Mouse (Mus musculus): ENCODE data around the gene Dst. TPM values are rescaled to one million over a fixed set of nuclear protein-coding genes. Genes with fewer than 3 reads are reported as not detected.
A peak's percentile ranks its signal among the peaks of the same experiment; 100 is the strongest.

Dst gene
- polyA plus RNA-seq, 1 experiment from 2014 or later = 26.3 TPM

DNA sequence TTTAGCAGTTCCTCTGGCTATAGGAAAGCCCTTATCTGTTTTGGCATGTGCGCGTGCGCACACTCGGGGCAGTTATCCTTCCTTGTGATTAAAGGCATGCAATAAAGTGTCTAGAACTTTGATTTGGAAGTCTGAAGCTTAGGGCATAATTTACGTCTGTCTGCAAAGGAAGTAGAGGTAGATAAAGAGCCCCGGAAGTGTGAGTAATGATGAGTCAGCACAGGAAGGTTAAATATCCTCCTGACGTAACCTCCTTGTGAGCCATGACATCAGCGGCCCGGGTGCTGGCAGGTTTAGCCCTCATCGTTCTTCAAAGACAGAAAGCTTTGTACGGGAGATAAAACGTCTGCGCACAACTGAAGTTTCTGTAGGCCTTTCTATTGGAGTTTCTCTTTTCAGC is 343.1 kb downstream of the Dst start:
- Histone ChIP-seq H3K9me3 (ENCODE audit: control insufficient read depth, low read length) (no peaks in the 10 kb centered on the region), H3K27me3 (ENCODE audit: control insufficient read depth, insufficient read depth, low read length) (no peaks in the 10 kb centered on the region), H3K4me2 (ENCODE audit: low read depth, low read length, severe bottlenecking) (no peak overlapping the region), H3K9ac (ENCODE audit: low read length) (no peak overlapping the region), H3K4me3 (ENCODE audit: low read depth, low read length) (no peak overlapping the region), H3K36me3 (ENCODE audit: control insufficient read depth, insufficient read depth, low read length) (no peaks in the 10 kb centered on the region; the same call in 1 of the 2 replicates), H3K27ac (ENCODE audit: low read depth, low read length) (no peak overlapping the region), H3K4me1 (replicated peaks; ENCODE audit: control insufficient read depth, insufficient read depth, low read length) (no peaks in the 10 kb centered on the region)
- ATAC-seq (replicated peaks; ENCODE audit: low FRiP score) (no peak), DNase-seq (ENCODE audit: low spot score) (peak; percentile 20)
- WGBS = 93% methylated on average over 13 of the region's 13 CpGs

DNA sequence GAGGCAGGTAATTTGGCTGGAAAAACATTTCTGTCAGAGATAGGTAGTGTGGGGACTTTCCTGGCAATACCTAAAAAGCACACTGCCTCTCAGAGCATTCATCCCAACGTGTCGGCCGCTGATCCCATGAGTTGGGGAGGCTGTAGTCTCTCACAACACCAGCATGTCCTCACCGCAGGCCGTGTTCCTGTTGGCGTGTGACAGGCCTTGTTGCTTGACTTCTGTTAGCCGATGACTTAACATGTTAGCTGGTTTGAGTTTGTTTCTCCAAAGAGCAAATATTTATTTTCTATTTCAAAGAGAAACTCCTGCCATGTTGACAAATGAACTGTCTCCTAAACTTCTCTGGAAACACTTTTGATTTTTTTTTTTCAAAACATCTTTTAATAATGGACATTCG is 344.2 kb downstream of the Dst start:
- no peaks in the 10 kb centered on the region; the same call in 1 of the 2 replicates for H3K36me3 ChIP-seq (ENCODE audit: control insufficient read depth, insufficient read depth, low read length)
- H3K9me3 ChIP-seq (ENCODE audit: control insufficient read depth, low read length) = no peaks in the 10 kb centered on the region
- H3K4me1 ChIP-seq (replicated peaks; ENCODE audit: control insufficient read depth, insufficient read depth, low read length) = no peaks in the 10 kb centered on the region
- ATAC-seq (replicated peaks; ENCODE audit: low FRiP score) (no peak), DNase-seq (ENCODE audit: low spot score) (peak; percentile 33)
- H3K9ac ChIP-seq (ENCODE audit: low read length) = no peak overlapping the region
- no peak overlapping the region for H3K4me2 ChIP-seq (ENCODE audit: low read depth, low read length, severe bottlenecking)
- no peak overlapping the region for H3K4me3 ChIP-seq (ENCODE audit: low read depth, low read length)
- H3K27ac ChIP-seq (ENCODE audit: low read depth, low read length) = no peak overlapping the region
- WGBS = 95% methylated on average over 8 of the region's 8 CpGs
- no peaks in the 10 kb centered on the region for H3K27me3 ChIP-seq (ENCODE audit: control insufficient read depth, insufficient read depth, low read length)

DNA sequence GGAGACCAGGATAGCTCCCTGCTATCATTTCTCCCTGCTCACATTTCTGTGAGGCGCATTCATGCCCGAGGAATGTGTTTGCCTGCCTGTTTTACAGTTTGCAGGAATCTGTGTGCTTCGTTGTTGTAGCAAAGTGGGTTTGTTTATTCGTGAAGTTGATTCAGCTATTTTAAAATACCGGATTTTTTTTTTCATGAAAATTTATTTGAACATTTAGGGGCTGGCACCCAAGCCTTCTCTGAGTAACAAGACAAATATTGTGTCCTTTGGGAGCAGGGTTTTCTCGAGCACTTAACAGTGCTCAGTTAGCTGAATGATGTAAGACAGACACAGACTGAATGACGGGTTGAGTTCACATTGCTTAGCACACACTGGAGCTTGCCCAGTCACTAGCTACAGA is 345.9 kb downstream of the Dst start:
- Histone ChIP-seq H3K4me3 (ENCODE audit: low read depth, low read length) (no peak overlapping the region), H3K36me3 (ENCODE audit: control insufficient read depth, insufficient read depth, low read length) (no peaks in the 10 kb centered on the region; the same call in 1 of the 2 replicates), H3K27me3 (ENCODE audit: control insufficient read depth, insufficient read depth, low read length) (no peaks in the 10 kb centered on the region), H3K4me1 (replicated peaks; ENCODE audit: control insufficient read depth, insufficient read depth, low read length) (no peaks in the 10 kb centered on the region), H3K27ac (ENCODE audit: low read depth, low read length) (no peak overlapping the region), H3K4me2 (ENCODE audit: low read depth, low read length, severe bottlenecking) (no peak overlapping the region), H3K9ac (ENCODE audit: low read length) (no peak overlapping the region), H3K9me3 (ENCODE audit: control insufficient read depth, low read length) (no peaks in the 10 kb centered on the region)
- 88% methylated on average over 7 of the region's 7 CpGs for WGBS
- no peak for ATAC-seq (replicated peaks; ENCODE audit: low FRiP score)
- DNase-seq (ENCODE audit: low spot score) = no peak

DNA sequence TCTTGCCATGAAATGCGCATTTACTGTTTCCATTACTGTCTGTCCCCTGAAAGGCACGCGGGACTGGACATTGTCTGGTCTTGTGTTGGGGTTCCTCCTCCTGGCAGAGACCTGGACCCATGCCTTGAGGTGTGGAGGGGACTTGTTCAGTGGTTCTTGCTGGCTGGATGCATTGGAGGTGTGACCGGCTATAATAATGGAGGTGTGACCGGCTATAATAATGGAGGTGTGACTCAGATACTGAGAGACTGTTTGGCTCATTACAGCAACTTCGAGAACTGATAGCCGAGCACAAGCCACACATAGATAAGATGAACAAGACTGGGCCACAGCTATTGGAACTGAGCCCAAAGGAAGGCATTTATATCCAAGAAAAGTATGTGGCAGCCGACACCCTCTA is 351.9 kb downstream of the Dst start:
- ATAC-seq (replicated peaks; ENCODE audit: low FRiP score) = no peak
- Histone ChIP-seq H3K36me3 (ENCODE audit: control insufficient read depth, insufficient read depth, low read length) (no peaks in the 10 kb centered on the region; the same call in 1 of the 2 replicates), H3K9me3 (ENCODE audit: control insufficient read depth, low read length) (no peaks in the 10 kb centered on the region), H3K27ac (ENCODE audit: low read depth, low read length) (no peak overlapping the region), H3K4me3 (ENCODE audit: low read depth, low read length) (no peak overlapping the region), H3K27me3 (ENCODE audit: control insufficient read depth, insufficient read depth, low read length) (no peaks in the 10 kb centered on the region), H3K4me2 (ENCODE audit: low read depth, low read length, severe bottlenecking) (no peak overlapping the region), H3K9ac (ENCODE audit: low read length) (no peak overlapping the region), H3K4me1 (replicated peaks; ENCODE audit: control insufficient read depth, insufficient read depth, low read length) (no peaks in the 10 kb centered on the region)
- 95% methylated on average over 8 of the region's 8 CpGs for WGBS
- DNase-seq (ENCODE audit: low spot score) = no peak

DNA sequence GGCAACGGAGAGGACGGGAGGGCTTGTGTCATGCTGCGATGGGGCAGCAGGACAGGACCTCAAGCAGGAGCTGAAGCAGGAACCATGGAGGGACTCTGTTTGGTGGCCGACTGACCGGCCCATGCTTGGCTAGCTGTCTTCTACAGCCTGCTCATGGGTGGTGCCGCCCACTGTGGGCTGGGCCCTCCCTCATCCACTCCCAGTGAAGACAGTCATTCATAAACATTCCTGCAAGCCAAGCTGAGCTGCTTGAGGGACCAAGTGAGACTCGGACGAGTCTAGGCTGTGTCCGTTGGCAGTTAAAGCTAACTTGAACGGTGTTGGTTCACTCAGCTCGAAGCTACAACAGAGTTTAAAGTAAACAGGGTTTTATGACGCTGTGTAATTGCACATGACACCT is 353.0 kb downstream of the Dst start:
- no peak overlapping the region for H3K27ac ChIP-seq (ENCODE audit: low read depth, low read length)
- DNase-seq (ENCODE audit: low spot score) = no peak
- no peaks in the 10 kb centered on the region for H3K4me1 ChIP-seq (replicated peaks; ENCODE audit: control insufficient read depth, insufficient read depth, low read length)
- 87% methylated on average over 12 of the region's 12 CpGs for WGBS
- no peak overlapping the region for H3K4me2 ChIP-seq (ENCODE audit: low read depth, low read length, severe bottlenecking)
- H3K4me3 ChIP-seq (ENCODE audit: low read depth, low read length) = no peak overlapping the region
- no peak overlapping the region for H3K9ac ChIP-seq (ENCODE audit: low read length)
- ATAC-seq (replicated peaks; ENCODE audit: low FRiP score) = no peak
- no peaks in the 10 kb centered on the region for H3K9me3 ChIP-seq (ENCODE audit: control insufficient read depth, low read length)
- no peaks in the 10 kb centered on the region; the same call in 1 of the 2 replicates for H3K36me3 ChIP-seq (ENCODE audit: control insufficient read depth, insufficient read depth, low read length)
- H3K27me3 ChIP-seq (ENCODE audit: control insufficient read depth, insufficient read depth, low read length) = no peaks in the 10 kb centered on the region

DNA sequence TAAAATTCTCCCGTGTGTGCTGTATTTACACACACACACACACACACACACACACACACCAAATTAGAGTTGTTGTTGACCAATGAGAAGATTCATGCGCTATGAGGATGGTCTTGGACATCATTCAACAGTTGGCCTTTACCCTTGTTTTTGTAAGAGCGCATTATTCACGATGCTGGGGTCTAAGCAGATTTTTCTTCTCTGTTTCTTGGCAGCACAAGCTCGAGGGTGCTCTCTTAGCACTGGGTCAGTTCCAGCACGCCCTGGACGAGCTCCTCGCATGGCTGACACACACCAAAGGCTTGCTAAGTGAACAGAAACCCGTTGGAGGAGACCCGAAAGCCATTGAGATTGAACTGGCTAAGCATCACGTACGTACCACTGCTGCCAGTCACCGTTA is 360.5 kb downstream of the Dst start:
- no peak overlapping the region for H3K4me2 ChIP-seq (ENCODE audit: low read depth, low read length, severe bottlenecking)
- H3K4me1 ChIP-seq (replicated peaks; ENCODE audit: control insufficient read depth, insufficient read depth, low read length) = no peaks in the 10 kb centered on the region
- H3K36me3 ChIP-seq (ENCODE audit: control insufficient read depth, insufficient read depth, low read length) = peaks cover 4% of the 10 kb centered on the region; the same call in 1 of the 2 replicates
- no peaks in the 10 kb centered on the region for H3K27me3 ChIP-seq (ENCODE audit: control insufficient read depth, insufficient read depth, low read length)
- H3K4me3 ChIP-seq (ENCODE audit: low read depth, low read length) = no peak overlapping the region
- no peak overlapping the region for H3K9ac ChIP-seq (ENCODE audit: low read length)
- no peak overlapping the region for H3K27ac ChIP-seq (ENCODE audit: low read depth, low read length)
- no peaks in the 10 kb centered on the region for H3K9me3 ChIP-seq (ENCODE audit: control insufficient read depth, low read length)
- ATAC-seq (replicated peaks; ENCODE audit: low FRiP score) (no peak), DNase-seq (ENCODE audit: low spot score) (no peak)
- WGBS = 90% methylated on average over 13 of the region's 13 CpGs

DNA sequence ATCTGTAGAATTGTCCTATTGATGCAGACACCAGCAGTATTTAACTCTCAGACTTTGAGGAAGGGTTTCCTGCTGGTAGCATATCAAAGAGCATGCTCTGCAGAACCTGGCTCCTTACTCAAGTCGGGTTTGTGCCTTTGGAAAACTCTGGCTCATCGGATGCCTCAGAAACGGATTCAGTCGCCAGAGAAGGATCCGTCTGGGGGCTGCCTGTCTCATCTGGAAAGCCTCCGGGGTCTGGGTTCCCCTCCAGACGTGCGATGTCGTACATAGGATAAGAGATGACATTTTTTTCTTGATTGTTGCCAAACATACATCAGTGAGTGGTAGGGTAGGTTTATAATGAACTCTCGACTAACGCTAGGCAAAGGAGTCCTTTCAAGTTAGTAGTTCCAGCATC is 361.6 kb downstream of the Dst start:
- Histone ChIP-seq H3K36me3 (ENCODE audit: control insufficient read depth, insufficient read depth, low read length) (peaks cover 4% of the 10 kb centered on the region; the same call in 1 of the 2 replicates), H3K27me3 (ENCODE audit: control insufficient read depth, insufficient read depth, low read length) (no peaks in the 10 kb centered on the region), H3K9ac (ENCODE audit: low read length) (no peak overlapping the region), H3K4me2 (ENCODE audit: low read depth, low read length, severe bottlenecking) (no peak overlapping the region), H3K27ac (ENCODE audit: low read depth, low read length) (no peak overlapping the region), H3K9me3 (ENCODE audit: control insufficient read depth, low read length) (no peaks in the 10 kb centered on the region), H3K4me3 (ENCODE audit: low read depth, low read length) (no peak overlapping the region), H3K4me1 (replicated peaks; ENCODE audit: control insufficient read depth, insufficient read depth, low read length) (no peaks in the 10 kb centered on the region)
- no peak for ATAC-seq (replicated peaks; ENCODE audit: low FRiP score)
- 92% methylated on average over 11 of the region's 11 CpGs for WGBS
- DNase-seq (ENCODE audit: low spot score) = no peak

DNA sequence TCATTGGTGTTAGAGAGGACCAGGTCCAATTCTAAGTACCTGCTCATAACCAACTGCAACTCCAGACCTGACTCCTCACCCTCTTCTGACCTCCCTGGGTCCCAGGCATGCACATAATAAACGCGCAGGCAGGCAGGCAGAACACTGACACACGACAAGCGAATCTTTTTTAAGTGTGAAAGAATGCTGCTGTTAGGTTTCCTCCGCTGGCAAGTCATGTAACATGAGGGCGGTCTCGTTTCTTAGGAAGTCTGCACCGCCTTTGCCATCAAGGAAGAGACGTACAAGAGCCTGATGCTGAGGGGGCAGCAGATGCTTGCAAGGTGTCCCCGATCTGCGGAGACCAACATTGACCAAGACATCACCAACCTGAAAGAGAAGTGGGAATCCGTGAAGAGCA is 365.9 kb downstream of the Dst start:
- Histone ChIP-seq H3K4me2 (ENCODE audit: low read depth, low read length, severe bottlenecking) (no peak overlapping the region), H3K4me3 (ENCODE audit: low read depth, low read length) (no peak overlapping the region), H3K4me1 (replicated peaks; ENCODE audit: control insufficient read depth, insufficient read depth, low read length) (no peaks in the 10 kb centered on the region), H3K27ac (ENCODE audit: low read depth, low read length) (no peak overlapping the region), H3K9ac (ENCODE audit: low read length) (no peak overlapping the region), H3K9me3 (ENCODE audit: control insufficient read depth, low read length) (no peaks in the 10 kb centered on the region), H3K27me3 (ENCODE audit: control insufficient read depth, insufficient read depth, low read length) (no peaks in the 10 kb centered on the region), H3K36me3 (ENCODE audit: control insufficient read depth, insufficient read depth, low read length) (peaks cover 4% of the 10 kb centered on the region; the same call in 1 of the 2 replicates)
- 93% methylated on average over 12 of the region's 12 CpGs for WGBS
- ATAC-seq (replicated peaks; ENCODE audit: low FRiP score) = no peak
- no peak for DNase-seq (ENCODE audit: low spot score)

DNA sequence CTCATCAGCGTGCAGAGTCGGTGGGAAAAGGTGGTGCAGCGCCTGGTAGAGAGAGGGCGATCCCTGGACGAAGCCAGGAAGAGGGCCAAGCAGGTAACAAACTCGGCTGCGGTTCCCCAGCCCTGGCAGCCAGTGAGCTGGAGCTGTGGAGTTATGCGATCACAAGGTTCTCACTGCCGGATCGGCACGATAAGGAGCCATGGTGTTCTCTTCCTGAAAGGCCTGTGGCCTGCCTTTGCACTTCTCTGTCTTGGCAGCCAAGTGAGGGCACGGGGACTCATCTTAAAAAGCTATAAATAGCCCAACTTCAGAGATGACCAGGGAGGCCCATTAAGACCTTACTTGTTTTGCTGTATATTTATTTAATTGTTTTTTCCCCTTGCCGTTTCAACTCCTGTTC is 367.8 kb downstream of the Dst start:
- Histone ChIP-seq H3K4me2 (ENCODE audit: low read depth, low read length, severe bottlenecking) (no peak overlapping the region), H3K9ac (ENCODE audit: low read length) (no peak overlapping the region), H3K9me3 (ENCODE audit: control insufficient read depth, low read length) (no peaks in the 10 kb centered on the region), H3K27ac (ENCODE audit: low read depth, low read length) (no peak overlapping the region), H3K27me3 (ENCODE audit: control insufficient read depth, insufficient read depth, low read length) (no peaks in the 10 kb centered on the region), H3K4me1 (replicated peaks; ENCODE audit: control insufficient read depth, insufficient read depth, low read length) (no peaks in the 10 kb centered on the region), H3K4me3 (ENCODE audit: low read depth, low read length) (no peak overlapping the region), H3K36me3 (ENCODE audit: control insufficient read depth, insufficient read depth, low read length) (peaks cover 4% of the 10 kb centered on the region; the same call in 1 of the 2 replicates)
- DNase-seq (ENCODE audit: low spot score) (no peak), ATAC-seq (replicated peaks; ENCODE audit: low FRiP score) (no peak)
- WGBS = 94% methylated on average over 13 of the region's 13 CpGs

Measured in forebrain, embryonic 11.5 days (tissue).